Mouse (Mus musculus) layer of hippocampus, adult 18-20 months (tissue): ENCODE measurements around the gene Sox13. TPM values are rescaled to one million over a fixed set of nuclear protein-coding genes. Genes with fewer than 3 reads are reported as not detected.

ENCODE experiments used
- DNase-seq, 2 experiments: peaks; one replicate each; pipeline ENCODE4 v3.0.0; 2022; ENCODE audit warnings: low spot score in 2 of 2
- long read RNA-seq: library from polyadenylated mRNA; stranded (forward); transcript quantifications from one replicate; pipeline ENCODE4 v2.0.0, GENCODE M21; 2021
- total RNA-seq, 2 experiments: library from RNA; stranded (reverse); gene quantifications; 2 replicates each; pipeline ENCODE4 v1.2.3; 2021

Gene Sox13
- total RNA-seq = 1 to 10 TPM; 7.4 to 7.9 TPM
- long read RNA-seq, partial matches to known transcripts = 1 of 6 reads
- long read RNA-seq, other reads (novel, unspliced or antisense) = 3 of 6 reads

DNA sequence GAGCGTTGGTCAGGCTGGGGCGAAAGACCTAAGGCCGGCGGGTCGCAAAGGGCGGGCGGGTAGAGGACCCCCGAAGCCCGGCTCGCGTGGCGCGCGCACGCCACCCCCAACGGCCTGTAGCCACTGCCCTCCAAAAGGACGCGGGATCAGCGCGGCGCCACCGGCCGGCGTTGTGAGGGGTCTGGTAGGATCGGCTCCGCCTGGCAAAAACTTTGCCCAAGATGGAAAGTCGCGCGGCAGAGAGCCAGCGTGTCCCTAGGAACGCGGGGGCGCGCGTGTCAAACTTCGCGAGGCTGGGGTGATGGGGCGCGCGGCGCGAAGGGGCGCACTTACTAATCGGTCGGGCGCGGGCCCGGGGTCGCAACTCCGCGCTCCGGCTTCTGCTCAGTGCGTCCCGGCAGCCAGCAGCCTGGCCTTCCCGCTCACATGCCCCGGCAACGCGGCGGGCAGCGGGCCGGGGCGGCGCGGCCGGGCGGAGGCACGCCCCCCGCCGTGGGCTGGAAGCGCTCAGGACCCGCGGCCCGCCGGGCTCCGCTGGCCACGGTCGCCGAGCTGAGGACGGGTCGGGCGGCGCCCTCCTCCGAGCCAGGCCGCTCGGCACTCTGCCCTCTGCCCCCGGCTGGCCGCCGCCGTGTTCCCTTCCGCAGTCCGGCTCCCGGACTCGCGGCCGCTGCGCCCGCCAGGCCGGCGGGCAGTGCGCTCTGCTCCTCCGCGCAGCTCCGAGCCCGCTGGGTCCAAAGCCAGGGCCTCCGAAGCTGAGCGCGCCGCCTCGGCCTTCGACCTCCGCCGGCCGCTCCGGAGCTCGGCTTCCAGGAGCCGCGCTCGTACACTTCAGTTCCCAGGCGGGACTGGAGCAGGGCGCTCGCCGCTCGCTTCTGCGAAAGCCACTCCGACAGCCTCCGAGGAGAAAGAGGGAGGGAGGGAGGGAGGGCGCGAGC, at the start of gene Sox13:
Sox13 (minus strand) TSS at position 835 of the 938 bp plus-strand sequence.
- DNase-seq = peak; percentile 15 to 38

DNA sequence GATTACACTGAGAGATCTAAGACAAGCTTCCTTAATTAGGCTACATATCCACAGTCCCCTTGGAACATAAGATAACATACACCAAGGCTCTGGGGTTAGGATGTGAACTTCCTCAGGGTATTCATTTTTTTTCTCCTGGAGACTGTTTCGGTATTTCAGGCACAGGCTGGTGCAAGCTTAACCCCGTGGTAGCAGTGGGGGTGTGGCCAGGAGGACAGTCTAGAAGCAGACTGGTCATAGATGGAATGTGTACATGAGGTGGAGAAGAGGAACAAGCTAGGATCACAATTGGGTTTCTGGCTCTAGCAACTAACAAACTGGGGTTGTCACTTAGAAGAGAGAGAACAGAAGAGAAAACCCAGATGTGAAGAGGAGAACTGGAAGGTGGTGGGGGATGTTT, 47.4 kb upstream of the Sox13 start:
- no peak for DNase-seq

DNA sequence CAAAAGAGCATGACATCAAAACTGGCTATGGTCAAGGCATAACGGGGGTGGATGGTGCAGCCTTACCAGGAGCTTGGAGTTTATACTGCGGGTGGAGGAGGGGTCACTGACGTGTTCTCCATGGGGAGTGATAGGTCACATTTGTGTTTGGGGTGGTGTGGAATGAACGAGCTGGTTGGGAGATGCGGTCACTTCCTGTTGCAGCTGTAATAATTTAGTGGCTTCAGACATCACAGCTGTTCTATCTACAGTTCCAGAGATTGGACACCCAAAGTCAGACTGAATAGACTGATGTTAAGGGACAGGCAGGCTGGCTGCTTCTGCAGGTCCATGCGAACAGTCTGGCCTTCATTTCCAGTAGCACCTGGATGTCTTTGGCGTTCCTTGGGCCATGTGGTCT, 46.9 kb upstream of the Sox13 start:
- DNase-seq = no peak

DNA sequence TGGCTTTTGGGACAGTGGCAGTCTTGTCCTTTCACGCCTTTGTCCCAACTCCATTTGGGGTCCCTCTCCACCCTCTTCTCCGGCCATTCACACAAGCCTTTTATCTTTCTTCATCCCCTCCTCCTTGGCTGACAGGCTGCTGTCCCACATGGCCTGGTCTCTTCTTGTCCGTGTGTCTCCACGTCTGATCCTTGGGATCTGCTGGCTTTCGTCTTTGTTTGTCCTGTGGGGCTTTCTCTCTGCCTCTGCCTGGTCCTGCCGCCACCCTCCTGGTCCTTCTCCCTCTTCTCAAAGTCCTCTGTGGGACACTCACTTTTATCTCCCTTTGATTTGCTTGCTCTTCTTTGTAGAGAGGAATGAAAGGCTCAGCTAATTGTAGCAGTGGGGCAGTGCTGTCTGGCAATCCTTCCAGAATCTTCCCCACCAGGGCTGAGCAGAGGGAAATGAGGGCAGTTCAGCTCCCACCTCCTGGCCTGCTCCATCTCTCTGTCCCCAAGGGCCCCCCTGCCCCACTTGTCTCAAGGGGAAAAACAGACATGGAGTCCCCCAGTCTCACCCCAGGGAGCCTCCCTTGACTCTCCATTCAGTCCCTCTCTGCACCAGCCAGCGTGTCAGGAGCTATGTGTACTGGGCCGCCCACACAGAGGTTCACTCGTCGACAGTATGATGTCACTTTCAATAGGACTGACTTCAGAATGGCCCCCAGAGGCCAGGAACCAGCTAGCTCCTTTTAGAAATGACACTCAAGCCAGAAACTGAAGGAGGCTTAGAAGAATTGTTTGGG, 46.3 kb upstream of the Sox13 start:
- DNase-seq = no peak

DNA sequence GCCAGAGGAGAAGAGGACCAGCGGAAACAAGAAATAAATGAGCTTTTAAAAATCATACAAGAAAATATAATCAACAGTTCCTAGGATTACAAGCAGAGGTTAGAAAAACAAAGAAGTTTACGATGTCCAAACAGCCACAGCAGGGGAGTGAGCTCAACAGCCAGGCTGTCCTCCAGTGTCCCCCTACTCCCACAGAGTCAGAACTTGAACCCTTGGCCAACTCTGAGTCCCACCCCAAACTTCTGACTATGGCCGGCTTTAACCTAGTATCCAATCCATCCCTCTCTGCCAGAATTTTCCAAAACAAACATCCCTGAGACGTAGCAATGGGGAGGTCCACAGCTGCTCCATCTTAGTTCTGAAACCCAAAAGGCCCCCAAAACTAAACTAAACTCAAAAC, 45.0 kb upstream of the Sox13 start:
- no peak for DNase-seq

DNA sequence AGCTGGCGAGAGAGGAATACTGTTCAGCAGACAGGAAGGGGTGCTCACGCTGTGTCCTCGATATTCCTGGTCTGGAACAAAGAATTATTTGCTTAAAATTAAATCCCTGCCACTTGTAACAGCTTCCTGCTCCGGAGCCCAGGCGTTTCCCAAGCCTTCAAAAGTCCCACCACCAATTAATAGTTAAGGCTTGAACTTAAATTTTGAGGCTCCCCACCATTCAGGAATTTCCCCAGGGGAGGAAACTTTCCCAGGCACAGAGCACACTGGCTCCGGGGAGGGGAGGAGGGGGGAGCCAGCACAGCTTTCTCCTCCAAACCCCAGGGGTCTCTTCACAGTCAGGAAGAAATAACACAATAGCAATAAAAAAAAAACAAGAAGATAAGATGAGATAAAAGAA, 44.6 kb upstream of the Sox13 start:
- no peak for DNase-seq

DNA sequence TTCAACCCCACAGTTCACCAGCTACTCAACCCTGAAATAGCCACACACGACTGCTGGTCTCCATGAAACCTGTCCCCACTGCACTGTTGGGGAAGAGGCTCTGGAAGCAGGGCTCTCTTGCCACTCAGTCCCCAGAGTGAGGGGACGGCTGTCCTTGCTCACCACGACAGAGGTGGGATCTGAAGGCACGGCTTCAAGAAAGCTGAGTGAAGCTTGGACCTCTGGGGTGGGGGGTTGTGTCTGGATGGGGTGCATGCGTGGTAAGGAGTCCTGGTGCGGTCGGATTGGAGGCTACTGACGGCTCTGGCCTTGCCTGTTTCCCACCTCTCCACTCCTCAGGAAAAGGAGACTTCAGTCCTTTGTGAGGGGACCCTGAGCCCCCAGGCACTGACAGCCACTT, 43.7 kb upstream of the Sox13 start:
- DNase-seq = no peak

DNA sequence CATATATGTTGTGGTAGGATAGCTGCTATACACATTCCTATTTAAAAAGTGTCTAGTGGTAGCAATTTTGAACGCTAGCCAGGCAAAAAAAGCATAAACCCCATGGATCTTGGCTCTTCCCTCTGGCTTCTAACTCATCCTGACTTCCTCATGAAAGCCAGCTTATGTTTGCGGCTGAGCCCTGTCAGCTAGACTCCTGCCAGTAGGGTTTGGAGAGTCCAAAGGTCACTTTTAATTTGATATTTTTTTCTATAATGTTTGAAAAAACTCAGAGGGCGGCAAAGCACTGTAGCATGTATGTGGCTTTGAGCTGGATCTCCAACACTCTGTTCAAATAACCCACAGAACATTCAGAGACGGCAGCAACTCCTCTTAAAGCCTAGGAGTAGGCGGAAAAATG, 39.0 kb upstream of the Sox13 start:
- DNase-seq = no peak

DNA sequence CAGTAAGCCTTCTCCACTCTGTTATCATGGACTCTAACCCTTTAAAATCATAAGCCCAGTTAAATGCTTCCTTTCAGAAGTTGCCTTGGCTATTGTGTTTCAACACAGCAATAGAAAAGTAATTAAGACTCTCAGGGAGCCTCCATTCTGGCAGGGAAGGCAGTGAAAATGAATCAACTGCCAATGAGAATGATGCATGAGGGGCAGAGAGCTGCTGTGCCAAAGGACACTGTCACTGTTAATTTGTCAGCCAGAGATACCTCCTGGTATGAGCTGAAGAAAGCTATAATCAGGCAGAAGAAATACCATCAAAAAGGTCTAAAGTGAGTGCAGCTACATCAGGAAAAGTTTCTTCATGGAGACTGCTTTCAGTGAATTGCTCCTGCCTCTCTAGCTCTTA, 36.8 kb upstream of the Sox13 start:
- no peak for DNase-seq

DNA sequence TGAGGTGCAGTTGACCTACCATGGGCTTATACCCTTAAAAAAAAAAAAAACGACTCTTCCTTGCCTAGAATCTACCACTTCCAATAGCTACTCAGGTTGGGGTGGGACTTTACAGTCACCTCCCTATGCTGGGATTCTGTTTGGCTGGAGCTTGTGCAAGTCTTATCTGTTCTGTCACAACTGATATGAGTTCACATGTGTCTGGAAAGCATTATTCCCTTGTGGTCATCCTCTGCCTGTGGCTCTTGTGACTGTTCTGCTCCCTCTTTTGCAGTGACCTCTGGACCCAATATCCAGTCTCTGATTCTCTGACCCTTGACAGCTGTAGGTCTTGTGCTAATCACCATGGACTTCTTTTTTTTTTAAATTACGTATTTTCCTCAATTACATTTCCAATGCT, 31.9 kb upstream of the Sox13 start:
- no peak for DNase-seq

DNA sequence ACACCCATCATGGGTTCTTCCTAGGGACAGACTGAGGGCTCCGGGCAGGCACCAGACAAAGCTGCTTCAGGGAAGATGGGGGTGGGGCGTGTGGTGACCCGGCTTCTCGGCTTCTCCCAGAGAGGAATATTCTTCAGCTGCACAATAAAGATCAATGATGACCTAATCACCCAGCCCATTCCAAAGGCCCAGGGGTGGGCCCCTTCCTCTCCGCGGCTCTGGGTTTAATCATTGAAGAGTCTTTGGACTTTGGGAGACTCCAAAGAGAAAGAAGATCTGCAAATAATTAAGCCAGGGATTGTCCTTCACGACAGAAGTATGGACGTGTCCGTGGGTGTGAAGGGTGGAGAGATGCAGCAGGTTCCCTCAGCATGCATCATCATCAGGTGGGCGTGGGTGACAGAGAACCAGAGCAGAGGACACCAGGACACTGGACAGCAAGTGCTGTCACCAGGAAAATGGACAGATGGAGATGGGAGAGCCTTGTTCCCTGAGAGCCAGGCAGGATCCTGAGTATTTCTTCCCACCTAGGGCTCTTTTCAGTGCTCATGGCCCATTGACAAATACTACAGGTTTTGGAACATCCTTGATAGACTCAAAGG, 28.5 kb upstream of the Sox13 start:
- DNase-seq = no peak

DNA sequence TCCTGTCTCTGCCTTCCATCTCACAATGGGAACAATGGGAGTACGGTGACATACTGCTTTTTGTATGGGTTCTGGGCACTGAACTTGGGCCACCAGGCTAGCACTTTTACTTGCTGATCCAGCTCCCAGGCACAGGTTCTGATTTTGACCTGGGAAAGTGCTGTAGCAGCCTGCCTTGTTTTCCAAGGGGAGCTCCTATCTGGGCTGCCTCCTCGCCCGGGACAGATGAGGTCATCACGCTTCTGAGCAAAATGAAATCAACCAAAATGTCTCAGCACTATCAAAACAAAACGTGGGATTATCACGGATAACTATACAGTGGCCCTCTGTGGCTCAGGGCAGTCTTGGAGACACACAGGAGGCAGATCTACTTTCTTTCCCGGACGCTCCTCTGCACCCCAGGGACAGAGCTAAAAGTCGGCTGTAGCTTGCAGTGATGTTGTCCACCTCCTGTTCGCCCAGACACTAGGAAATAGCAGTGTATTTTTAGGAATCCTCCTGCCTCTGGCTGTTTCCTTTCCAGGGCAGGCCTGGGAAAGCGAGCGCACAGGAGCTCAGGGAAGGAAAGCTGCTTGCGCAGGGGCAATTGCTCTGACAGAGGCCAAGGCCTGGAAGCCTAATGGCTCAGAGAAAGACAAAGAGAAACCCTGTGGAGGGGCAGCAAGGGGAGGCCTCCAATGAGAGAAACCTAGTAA, 27.8 kb upstream of the Sox13 start:
- DNase-seq = no peak

DNA sequence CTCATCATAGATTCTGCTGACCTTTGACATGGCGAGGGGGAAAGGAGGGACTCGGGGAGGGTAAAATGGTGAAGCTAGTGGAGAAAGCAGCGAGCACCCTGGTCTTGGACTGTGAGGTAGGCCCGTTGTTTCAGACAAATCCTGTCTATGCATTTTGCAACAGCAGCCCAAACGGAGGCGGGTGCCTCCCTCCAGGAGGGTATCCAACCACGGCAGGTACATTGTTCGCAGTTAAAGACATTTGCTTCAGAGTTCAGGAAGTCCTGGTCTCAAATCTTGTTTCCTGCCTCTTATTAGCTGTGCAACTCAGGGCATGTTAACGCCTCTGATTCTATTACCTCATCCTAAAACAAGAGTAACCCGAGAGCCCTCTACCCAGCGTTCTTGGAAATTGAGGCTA, 26.8 kb upstream of the Sox13 start:
- no peak for DNase-seq

DNA sequence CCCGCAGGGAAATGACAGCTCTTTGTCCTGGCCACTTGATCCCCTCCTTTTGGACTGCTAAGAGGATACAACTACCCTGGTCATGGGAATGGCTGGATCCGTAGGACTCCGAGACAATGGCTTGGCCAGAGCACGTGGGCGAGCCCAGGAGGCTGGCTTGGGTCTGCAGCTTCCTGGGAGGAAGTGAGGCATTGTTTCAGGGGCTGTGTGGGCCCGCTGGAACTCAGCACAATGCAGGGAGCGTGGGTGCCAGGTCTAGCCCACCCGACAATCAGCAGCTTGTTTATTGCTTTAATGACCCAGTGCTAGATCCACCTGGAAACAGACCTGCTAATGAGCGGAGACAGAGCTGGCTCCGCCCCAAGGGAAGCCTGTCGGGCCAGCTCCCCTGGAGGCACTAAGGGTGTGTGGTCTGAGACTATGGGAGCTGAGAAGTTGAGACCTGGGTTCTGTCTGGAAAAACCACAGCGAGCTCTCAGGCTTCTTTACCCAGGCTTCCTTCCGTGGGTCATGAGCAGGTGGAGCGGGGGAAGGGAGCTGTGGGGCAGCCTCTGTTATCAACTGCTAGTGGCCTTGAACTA, 24.3 kb upstream of the Sox13 start:
- DNase-seq = no peak

DNA sequence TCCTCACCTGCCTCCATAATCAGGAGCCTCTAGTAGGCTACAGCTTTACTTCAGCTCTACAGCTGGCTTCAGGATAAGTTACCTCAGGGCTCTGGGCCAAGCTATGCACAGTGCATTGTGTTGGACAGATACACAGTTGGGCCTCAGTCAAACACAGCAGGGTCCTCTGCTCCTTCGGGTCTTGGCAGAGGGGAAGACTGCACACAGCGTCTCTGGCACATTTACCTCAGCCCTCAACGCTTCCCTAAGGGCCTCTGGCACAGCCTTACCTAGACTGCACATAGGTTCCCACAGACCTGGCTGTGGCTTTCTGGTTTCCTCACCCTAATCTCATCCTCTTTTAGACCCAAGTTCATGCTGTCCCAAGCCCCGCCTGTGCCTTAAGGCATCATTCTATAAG, 22.1 kb upstream of the Sox13 start:
- DNase-seq = no peak

DNA sequence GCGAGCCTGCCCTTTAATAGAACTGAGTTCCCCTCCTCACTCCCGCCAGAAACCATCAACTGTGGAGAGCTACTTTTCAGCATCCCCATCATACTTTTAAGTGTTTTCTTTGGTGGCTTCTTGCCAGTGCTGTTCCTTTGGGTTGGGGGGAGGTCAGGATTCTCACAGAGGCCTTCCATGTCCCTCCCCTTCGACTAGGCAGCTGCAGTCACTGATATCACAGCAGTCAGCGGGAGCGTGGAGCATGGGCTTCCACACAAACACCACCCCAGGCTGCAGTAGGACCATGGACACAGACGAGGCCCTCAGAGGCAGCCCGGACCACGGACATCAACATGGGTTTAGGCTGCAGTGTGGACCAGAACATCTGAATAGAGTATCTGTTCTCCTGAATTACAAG, 20.1 kb upstream of the Sox13 start:
- DNase-seq = no peak

DNA sequence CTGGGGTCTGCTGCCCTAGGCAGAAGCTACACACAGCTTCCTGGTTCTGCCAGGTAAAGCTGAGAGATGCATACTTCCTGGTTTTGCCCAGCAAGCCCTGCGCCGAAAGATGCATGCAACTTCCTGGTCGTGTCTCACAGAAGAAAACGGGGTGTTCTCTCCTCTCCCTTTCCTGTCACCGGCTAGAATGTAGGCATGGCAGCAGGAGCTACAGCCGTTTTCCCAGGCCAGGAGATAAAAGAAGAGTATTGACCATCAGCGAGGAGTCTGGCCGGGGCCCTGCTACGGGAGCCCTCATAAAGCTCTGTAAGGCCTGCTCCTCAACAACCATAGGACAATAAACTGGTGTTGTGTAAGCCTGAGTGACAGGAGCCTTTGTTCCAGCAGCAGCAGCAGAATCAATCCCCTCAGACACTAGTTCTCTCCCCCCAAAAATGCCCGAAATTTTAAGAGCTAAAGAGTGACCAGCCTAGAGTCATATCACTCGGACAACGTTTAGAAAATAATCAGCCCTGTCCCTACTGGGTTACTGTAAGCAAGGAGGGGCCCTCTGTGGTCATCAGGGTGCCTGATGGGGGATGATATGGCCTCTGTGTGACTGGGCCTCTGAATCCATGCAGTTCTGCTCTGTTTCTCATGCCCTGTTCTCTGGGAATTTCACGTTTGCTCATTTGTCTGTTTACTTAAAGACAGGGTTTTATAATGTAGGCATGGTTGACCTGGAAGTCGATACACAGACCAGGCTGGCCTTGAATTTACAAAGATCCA, 13.9 kb upstream of the Sox13 start:
- DNase-seq = no peak

DNA sequence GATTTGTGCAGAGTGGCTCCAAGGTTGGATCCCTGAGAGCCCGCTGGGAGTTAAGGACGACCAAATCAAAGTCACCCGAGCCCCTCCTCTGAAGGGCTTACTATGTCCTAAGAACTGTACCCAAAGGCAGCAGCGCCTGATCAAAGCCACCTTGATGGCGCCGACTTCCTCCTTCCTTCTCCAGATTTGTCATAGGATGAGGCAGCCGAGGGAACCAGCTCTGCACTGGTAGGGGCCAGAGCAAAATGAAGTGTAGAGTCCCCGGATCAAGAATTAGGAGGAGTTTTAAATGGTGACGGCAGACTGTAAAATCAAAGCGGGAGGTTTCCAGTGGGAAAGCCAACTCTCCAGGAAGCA, 10.6 kb upstream of the Sox13 start:
- DNase-seq = no peak

DNA sequence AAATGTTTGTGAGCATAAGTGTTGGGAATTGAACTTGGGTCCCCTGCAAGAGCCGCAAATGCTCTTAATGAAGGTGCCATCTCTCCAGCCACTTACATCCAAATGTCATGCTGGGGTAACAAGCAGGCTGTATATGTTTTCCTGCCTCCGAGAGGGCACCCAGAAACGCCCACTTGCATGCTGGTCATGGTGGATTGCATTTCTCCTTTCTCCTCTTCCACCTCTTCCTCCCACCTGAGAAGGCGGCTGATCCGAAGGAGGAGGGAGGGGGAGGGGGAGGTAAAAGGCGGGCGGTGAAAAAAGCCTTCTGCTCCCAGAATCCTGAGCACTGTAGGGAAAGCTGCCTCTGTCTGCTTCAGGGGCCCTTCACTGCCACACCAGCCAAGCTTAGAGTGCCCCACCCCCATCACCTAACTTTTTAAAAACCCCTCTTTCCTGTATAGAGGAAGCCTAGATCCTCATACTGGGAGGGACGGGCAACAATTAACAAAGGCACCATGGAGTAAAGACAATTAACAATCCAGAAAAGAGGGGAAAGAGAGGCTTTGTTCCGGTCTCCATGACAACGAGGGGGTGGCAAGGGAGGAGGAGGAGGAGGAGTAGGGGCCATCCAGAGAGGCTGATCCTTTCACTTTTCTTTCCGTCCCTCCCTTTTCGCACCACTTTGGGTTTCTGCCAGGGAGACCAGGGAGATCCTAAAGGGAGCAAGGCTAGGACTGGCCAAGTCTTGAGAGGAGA, 10.0 kb upstream of the Sox13 start:
- DNase-seq = peak in 1 of 2 experiments; percentile 40

DNA sequence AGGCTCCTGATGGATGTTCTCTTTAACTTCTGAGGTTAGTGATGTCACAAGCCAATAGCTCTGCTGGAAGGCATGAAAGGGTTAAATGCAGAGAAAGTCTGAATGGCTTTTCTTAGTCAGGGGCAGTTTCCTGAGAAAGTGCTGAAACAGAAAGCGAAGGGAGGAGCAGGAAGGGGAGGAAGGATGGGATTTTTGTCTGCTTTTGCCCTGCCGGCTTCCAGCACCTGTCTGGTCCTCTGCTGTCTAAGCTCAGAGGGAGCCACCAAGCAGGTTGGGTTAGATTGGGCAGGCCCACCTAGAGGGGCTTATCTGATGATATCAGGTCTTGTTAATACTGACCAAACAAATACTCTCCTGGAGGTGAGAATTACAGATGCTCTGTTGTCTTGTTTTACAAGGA, 8.4 kb upstream of the Sox13 start:
- DNase-seq = no peak
